Mouse (Mus musculus): ENCODE data around the gene B3gnt2.

Gene B3gnt2

DNA sequence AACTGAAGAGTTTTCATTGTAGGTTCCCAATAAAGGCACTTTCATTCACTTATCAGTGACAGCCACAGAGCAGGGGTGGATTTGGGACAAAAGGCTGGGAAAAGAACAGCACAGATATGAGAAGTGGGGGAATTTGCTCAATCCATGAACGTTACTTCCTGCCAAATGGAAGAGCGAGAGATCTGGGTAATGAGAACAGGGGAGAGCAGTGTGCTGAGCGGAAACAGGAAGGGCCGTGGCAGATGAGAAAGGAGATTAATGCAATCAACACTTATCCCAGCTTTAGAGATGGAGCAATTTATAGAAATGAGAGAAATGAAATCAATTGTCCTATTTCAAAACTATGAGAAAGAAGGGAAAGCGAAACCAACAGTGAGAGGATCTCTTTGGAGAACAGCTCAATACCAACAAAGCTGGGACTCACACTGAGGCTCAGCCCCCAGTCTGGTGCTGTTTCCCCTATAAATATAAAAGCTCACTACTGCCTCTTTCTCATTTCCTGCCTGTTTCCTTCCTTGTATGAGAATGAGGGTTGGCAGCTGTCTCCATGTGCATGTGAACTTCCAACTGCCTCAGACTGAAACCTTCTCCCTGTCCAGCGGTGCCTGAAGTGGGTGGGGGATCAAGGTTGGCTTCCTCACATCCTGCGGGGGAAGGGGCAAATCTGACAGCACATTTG lies 11.0 kb upstream of the B3gnt2 start:
- DNase-seq (ENCODE audit: extremely low read depth, low read depth, low spot score), result no peak

DNA sequence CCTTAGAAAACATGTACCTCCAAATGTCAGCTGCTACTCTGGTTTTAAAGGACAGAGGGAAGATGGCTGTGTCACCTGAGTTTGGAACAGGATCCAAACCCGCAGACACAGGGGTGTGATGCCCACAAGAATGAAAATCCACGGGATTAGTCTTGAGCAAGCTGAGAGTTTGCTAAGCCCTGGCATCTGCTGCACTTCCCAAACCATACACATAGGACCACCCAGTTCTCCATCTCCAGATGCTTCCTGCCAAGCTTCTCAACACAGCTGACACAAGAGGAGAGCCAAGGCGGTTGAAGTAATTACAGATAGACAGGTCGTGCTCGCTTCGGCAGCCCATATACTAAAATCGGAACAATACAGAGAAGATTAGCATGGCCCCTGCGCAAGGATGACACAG lies 7.8 kb upstream of the B3gnt2 start:
- DNase-seq (ENCODE audit: extremely low read depth, low read depth, low spot score), result no peak

- no peak for DNase-seq (ENCODE audit: extremely low read depth, low read depth, low spot score)
These were observed 6.9 kb upstream of the B3gnt2 start for GRCm38 (mm10) chr11:22867691-22868090.

DNA sequence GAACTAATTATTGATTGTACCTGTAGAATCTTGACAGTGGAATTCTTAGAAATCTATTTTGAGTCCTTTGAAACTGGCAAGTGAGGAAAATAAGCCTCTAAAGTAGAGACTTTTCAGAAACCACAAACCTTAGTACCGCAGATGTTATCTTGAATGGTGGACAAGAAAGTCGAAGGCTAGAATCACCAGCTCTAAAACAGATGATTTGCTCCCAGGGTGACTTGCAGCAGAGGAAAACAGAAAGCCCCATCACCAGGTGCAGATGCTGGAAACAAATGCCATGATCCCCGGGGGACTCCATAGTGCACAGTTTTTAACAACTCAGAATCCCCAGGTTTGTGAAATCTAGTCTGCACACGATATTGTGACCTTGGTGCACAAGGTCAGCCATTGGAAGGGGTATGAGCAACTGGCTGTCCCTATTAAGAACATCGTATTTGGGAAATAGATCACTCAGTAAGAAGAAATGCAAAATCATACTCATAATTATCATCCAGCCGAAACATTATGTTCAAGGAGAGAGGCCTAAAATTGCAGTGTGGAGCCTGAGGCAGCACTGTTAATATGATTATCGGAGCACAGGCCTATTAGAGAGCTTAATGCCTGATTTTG lies 5.0 kb upstream of the B3gnt2 start:
- DNase-seq (ENCODE audit: extremely low read depth, low read depth, low spot score), result no peak

DNA sequence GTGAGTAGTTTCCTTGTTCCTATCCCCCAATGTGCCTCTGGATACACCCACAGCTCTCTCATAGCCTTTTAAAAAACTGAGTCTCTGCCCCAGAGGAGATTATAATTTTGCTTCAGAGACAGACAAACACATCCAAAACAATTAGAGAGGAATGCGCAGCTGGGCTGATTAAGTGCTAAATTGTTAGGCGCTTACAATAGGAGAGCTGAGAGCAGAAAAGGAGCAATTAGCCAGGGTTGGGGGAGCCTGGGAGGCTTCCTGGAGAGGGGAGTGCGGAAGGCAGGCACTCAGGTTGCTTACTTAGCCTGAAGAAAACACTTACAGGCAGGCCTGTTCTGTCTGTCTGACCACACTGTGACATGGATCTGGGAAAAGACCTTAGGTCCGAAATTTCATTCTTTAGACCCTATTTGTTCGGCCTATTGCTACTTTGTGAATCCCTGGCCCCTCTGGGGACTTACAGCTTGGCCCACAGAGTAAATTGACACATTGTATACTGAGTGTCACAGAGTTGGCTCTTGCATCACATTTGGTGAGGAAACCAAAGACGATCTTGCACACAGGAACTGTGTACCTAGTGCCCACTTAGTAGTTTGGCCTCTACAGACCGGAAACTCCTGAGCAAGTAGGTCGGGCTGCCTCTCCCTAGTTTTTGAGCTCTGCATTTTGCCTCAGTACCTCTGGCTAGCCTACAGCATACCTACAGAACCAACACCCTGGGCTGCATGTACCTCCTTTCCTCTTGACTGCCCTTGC lies 3.7 kb upstream of the B3gnt2 start:
- DNase-seq (ENCODE audit: extremely low read depth, low read depth, low spot score), result no peak

DNA sequence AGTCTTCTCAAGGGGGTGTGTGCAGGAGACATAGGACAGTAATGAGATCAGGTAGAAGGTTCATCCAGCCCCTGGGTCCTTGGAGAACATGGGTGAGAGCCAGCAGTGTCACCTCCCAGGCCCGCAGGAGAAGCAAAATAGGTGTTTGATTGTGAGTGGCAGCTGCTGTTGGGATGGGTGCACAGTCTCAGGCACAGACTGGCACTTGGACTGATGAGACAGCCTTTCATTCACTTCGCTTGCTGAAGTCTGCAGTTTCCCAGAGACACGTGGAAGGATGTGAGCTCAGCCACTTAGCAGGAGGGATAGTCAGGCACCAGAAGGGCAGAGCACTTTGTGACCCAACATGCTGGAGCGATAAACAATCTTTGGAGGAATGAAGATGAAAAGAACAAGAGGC lies 2.8 kb upstream of the B3gnt2 start:
- DNase-seq (ENCODE audit: extremely low read depth, low read depth, low spot score), result no peak

GRCm38 (mm10) chr11:22861315-22861714 lies 554 bp upstream of the B3gnt2 start:
- DNase-seq (ENCODE audit: extremely low read depth, low read depth, low spot score), result no peak

DNA sequence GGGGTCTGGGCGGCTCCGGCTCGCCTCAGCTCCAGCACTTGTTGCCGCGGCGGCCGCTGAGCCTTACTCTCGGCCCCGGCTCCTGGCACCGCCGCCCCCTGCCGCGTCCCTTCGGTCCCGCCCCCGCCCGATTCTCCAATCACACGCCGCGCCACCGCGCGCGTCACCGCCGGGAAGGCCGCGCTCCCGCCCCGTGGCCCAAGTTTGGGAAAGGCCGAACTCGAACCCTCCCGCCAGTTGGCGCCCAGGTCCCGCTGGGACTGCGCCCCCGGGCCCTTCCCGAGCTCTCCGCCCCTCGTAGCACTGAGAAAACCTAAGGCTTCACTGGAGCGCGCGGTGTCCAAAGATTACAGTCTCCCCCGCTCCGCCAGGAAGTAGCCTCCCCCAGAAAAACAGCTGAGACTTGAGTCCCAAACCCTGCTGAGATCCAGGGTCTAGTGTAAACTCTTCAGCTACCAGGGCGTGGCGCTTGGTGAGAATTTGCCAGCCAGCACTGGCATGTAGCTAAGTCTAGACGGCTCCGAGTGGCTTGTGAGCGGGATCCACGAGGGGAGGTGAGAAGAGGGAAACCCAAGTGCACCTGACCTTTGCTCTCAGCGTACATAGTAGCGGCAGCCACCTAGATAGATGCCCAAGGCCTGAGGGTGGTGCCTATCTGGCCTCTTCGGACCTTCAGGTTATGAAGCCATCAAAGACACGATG lies 977 bp downstream of the B3gnt2 start:
- DNase-seq (ENCODE audit: extremely low read depth, low read depth, low spot score), result peak; percentile 36

DNA sequence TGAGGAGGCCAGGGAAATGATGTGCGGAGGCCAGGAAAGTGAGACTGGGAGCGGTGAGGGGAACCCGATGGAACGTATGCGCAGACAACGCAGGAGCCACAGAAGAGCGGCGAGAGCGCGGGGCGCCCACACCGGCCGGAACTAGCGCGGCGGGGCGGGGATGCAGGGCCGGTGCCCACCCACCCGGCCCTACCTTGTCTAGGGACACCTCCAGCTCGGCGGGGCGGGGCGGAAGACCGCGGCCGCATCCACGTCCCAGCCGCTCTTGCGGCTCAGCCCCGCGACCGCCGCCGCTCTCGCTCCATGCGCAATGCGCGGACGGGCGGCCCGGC lies 1.5 kb downstream of the B3gnt2 start:
- DNase-seq (ENCODE audit: extremely low read depth, low read depth, low spot score), result no peak

- DNase-seq (ENCODE audit: extremely low read depth, low read depth, low spot score), result no peak
These were observed 2.1 kb downstream of the B3gnt2 start for GRCm38 (mm10) chr11:22858441-22859300.

DNA sequence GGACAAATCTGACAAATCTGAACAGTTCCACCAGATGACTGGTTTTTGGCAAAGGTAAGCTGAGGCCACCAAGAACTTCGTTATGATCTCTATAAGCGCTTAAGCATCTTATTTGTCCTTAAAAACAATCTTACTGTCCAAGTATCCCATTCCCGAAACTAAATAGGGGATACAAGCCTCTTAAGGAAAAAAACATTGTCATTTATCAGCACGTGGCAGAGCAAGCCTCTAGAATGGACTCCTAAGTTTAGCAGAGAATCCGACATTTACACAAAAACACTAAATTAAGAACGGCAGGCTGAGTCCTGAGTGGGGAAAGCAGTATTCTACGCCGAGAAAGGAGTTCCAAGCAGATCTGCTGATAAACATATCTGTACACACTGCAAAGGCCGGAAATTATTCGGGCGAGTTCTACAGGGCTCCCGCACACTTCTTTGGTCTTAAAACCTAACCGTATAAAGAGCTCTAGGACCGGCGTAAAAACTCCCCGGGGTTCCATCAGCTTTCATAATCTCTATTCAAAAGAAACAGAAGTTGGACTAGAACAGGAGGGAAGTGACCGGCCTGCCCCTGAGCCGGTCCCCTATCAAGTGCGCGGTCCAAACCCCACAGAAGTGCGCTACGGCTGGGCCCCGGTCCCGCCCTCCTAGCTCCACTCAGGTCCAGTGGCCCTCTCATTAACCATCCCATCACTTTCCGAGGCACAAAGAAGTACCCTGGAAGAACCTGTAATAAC lies 2.9 kb downstream of the B3gnt2 start:
- no peak for DNase-seq (ENCODE audit: extremely low read depth, low read depth, low spot score)

GRCm38 (mm10) chr11:22857106-22857704 lies 3.6 kb downstream of the B3gnt2 start:
- DNase-seq (ENCODE audit: extremely low read depth, low read depth, low spot score), result no peak

DNA sequence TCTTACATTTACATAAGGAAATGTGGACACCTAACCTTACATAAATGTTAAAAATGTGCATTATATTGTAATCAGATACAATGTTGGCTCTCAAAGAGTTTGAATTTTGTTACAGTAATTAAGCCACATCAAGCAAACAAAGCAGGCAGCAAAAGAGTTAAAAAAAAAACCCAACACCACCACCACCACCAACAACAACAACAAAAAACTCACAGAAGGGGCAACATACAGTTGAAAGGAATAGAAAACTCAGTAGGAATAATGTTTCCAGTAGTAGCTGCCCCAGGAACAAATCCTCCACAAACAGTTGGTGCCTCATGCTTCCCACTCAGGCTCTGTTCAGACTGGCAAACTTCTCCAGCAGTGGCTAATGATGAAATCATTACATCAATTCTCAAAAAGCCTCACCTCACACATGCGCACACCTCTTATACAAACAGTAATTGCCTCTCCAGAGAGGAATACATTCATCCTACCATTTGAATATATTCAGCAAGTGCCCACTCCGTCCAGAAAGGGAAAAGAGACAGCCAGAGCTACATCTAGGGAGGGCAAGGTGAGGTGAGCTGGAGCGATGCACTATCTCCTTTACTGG lies 4.3 kb downstream of the B3gnt2 start:
- DNase-seq (ENCODE audit: extremely low read depth, low read depth, low spot score), result no peak

GRCm38 (mm10) chr11:22854571-22854970 lies 6.2 kb downstream of the B3gnt2 start:
- DNase-seq (ENCODE audit: extremely low read depth, low read depth, low spot score), result no peak

DNA sequence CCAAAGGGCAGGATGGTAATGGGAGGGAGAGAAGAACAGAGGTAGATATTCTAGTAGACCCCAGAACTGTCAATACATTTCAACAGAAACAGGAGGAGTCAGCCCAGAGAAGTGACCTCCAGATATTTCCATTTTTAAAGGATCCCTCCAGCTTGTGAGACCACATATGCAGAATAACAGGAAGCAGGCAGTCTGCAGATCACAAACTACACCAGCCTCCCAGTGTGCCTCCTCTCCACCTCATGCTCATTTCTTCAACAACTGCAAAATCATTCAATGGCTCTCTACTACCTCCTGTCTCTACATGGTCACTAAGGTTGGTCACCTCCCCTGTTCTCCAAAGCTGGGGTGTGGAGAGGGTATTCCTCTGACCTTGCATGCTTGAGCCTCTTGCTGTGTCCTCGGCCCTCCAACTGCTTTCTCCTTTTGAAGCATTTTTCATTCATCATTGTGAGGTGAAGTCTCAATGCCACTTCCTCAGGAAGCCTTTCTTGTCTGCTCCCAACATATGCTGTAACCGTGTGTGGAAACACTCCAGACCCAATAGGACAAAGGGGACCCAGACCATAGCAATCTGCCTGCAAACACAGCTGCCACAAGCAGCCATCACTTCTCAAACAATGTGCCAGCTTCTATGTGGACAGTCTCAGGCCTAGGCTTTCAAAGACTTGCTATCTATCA lies 7.1 kb downstream of the B3gnt2 start:
- DNase-seq (ENCODE audit: extremely low read depth, low read depth, low spot score), result no peak

DNA sequence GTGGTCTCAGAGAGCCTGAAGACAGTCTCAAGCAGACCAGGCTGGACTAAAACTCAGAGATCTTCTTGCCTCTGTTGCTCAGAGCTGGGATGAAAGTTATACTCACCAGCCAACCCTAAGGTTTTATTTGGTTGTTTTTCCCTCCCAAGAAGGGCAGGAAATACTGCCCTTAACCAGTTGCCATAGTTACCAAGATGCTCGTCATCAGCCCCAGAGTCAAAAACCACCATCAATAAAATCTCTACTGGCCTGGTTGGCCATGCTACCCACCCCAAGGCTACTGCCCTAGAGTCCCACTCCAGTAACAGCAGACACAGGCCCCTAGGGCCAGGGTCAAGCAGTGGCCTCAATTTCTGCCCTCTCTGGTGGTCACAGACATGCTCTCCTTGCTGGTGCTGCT lies 8.3 kb downstream of the B3gnt2 start:
- DNase-seq (ENCODE audit: extremely low read depth, low read depth, low spot score), result no peak

GRCm38 (mm10) chr11:22851416-22851815 lies 9.3 kb downstream of the B3gnt2 start:
- no peak for DNase-seq (ENCODE audit: extremely low read depth, low read depth, low spot score)

- DNase-seq (ENCODE audit: extremely low read depth, low read depth, low spot score), result no peak
These were observed 10.7 kb downstream of the B3gnt2 start for GRCm38 (mm10) chr11:22850077-22850476.

All from fat pad, adult 2 months (tissue).